In the genomic region with DNA sequence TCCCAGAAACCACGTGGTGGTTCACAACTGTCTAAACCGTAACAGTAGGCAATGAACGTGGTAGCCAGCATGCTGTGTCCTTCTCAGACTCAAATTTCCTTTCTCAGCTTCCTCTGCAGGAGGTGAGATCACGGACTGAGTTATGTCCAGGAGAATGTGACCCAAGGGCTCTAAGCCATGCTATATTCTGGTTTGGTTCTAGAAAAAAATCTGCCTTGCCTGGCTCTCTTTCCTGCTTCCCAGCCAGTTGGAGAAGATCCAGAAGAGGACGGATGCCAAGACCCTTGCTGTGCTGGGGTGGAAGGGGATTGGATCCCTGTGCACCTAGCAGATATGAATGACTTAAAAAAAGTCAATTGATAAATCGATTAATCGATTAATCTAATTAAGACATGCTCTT, we compare ENCODE assay signal across 16 mouse cellular contexts. TPM values are rescaled to one million over a fixed set of nuclear protein-coding genes. Genes with fewer than 3 reads are reported as not detected.
DNase-seq lines count a peak whose midpoint lies in the region; ATAC-seq and TF ChIP-seq lines count a peak whose summit lies in the region.
"Had no signal": no experiment of that assay in that cellular context is flagged by ENCODE, and none has a peak within 500 bp of the region (broad histone marks: within the 10 kb centered on the region; RNA-seq: fewer than 3 reads in every experiment).

No protein-coding gene starts in this region.

- 0 out of 2 replicates have a peak, but pooled peaks have one; percentile 51 for ATAC-seq in lung, embryonic 16.5 days (ENCODE audit: low read depth)
- ATAC-seq: forebrain, embryonic 13.5 days; liver, embryonic 12.5 days had no signal

- no peaks in the 10 kb centered on the region for H3K27me3 ChIP-seq in lung, embryonic 16.5 days (ENCODE audit: control insufficient read depth, insufficient read depth, low read depth, low read length)
- H3K27me3 ChIP-seq in limb, embryonic 10.5 days (ENCODE audit: low read depth, poor library complexity, severe bottlenecking): no peaks in the 10 kb centered on the region
- H3K27me3 ChIP-seq: embryonic facial prominence, embryonic 12.5 days; forebrain, embryonic 13.5 days; hindbrain, embryonic 15.5 days; neural tube, embryonic 13.5 days had no signal

- no peak for TF ChIP-seq POLR2A in lung, adult 2 months (IDR thresholded peaks at IDR 0.05; ENCODE audit: borderline replicate concordance, extremely low read depth, low read depth, low read length)

- peak; percentile 41 to 49 for DNase-seq in heart, adult 18-20 months
- DNase-seq in heart, postnatal 25 days (ENCODE audit: low spot score): no peak
- DNase-seq in lung, adult 2 months: no peak
- peak; percentile 20 for DNase-seq in induced T-regulatory cell, adult 2 months (ENCODE audit: low read depth)
- no peak for DNase-seq in limb, embryonic 10.5 days (ENCODE audit: low spot score)
- no peak for DNase-seq in right cerebral cortex, postnatal 4 days
- no peak for DNase-seq in spleen, adult 18-20 months
- DNase-seq: cerebellum, adult 8-10 months; thymus, adult 18-20 months had no signal

- H3K4me2 ChIP-seq in lung, embryonic 16.5 days (ENCODE audit: low read depth, low read length): no peak overlapping the region
- H3K4me2 ChIP-seq: embryonic facial prominence, embryonic 12.5 days; forebrain, embryonic 13.5 days; hindbrain, embryonic 15.5 days; liver, embryonic 12.5 days; neural tube, embryonic 13.5 days had no signal

- no peak overlapping the region for H3K4me3 ChIP-seq in lung, embryonic 16.5 days (ENCODE audit: low read length)
- H3K4me3 ChIP-seq in lung, adult 2 months (replicated peaks; ENCODE audit: extremely low read depth, low read depth, low read length): no peak overlapping the region
- no peak overlapping the region for H3K4me3 ChIP-seq in limb, embryonic 10.5 days
- H3K4me3 ChIP-seq: embryonic facial prominence, embryonic 12.5 days; forebrain, embryonic 13.5 days; hindbrain, embryonic 15.5 days; liver, embryonic 12.5 days; neural tube, embryonic 13.5 days had no signal

- intact Hi-C loops in heart, postnatal 25 days (cut with DNase I): no loop called here

- 64% methylated on average over 7 of the region's 7 CpGs for WGBS in lung, embryonic 16.5 days
- 52% methylated on average over 7 of the region's 7 CpGs for WGBS in lung, adult 2 months
- WGBS in limb, embryonic 10.5 days: 88% methylated on average over 7 of the region's 7 CpGs

- H3K9ac ChIP-seq in lung, embryonic 16.5 days (ENCODE audit: low read length): no peak overlapping the region
- H3K9ac ChIP-seq: embryonic facial prominence, embryonic 12.5 days; forebrain, embryonic 13.5 days; hindbrain, embryonic 15.5 days; liver, embryonic 12.5 days; neural tube, embryonic 13.5 days had no signal

- H3K27ac ChIP-seq in lung, embryonic 16.5 days (ENCODE audit: low read length): no peak overlapping the region
- H3K27ac ChIP-seq in limb, embryonic 10.5 days: peak overlapping the region; percentile 89
- H3K27ac ChIP-seq: embryonic facial prominence, embryonic 12.5 days; forebrain, embryonic 13.5 days; hindbrain, embryonic 15.5 days; liver, embryonic 12.5 days; neural tube, embryonic 13.5 days had no signal

- H3K4me1 ChIP-seq in lung, embryonic 16.5 days (replicated peaks; ENCODE audit: control insufficient read depth, insufficient read depth, low read length): 0 out of 2 replicates have a peak, but pooled peaks cover 7% of the 10 kb centered on the region
- no peaks in the 10 kb centered on the region; the same call in 1 of the 2 replicates for H3K4me1 ChIP-seq in lung, adult 2 months (ENCODE audit: control insufficient read depth, insufficient read depth, low read length)
- H3K4me1 ChIP-seq in limb, embryonic 10.5 days: peaks cover 68% of the 10 kb centered on the region
- H3K4me1 ChIP-seq: forebrain, embryonic 13.5 days; hindbrain, embryonic 15.5 days; liver, embryonic 12.5 days; neural tube, embryonic 13.5 days had no signal

- no peak for TF ChIP-seq CTCF in lung, adult 2 months (IDR thresholded peaks at IDR 0.05; ENCODE audit: insufficient read depth, low read length)

- no peaks in the 10 kb centered on the region for H3K36me3 ChIP-seq in lung, embryonic 16.5 days (ENCODE audit: control insufficient read depth, insufficient read depth, low read length)
- H3K36me3 ChIP-seq in limb, embryonic 10.5 days: peaks cover 3% of the 10 kb centered on the region; the same call in 1 of the 2 replicates
- H3K36me3 ChIP-seq: embryonic facial prominence, embryonic 12.5 days; hindbrain, embryonic 15.5 days; liver, embryonic 12.5 days; neural tube, embryonic 13.5 days had no signal

- no peaks in the 10 kb centered on the region for H3K9me3 ChIP-seq in lung, embryonic 16.5 days (ENCODE audit: control insufficient read depth, low read length)
- 0 out of 2 replicates have a peak, but pooled peaks cover 3% of the 10 kb centered on the region for H3K9me3 ChIP-seq in limb, embryonic 10.5 days (replicated peaks)
- H3K9me3 ChIP-seq: embryonic facial prominence, embryonic 12.5 days; forebrain, embryonic 13.5 days; hindbrain, embryonic 15.5 days; liver, embryonic 12.5 days; neural tube, embryonic 13.5 days had no signal

RNA-seq across cellular contexts. Expression of a gene that starts 10.4 kb away (rescaled TPM):
- total RNA-seq in heart, adult 18-20 months (2021): under 1 TPM; 0.07 to 0.18 TPM
- under 1 TPM; 0.18 to 0.20 TPM for total RNA-seq in heart, postnatal 25 days (2021)
- polyA plus RNA-seq in lung, embryonic 16.5 days (2015; fragmentation: Nextera tagmentation; extraction: Ambion mirVana): 0.19 and 0.39 TPM in 2 replicates
- polyA plus RNA-seq in lung, adult 2 months (2012; rRNA removed): 2.9 and 4.9 TPM in 2 replicates
- polyA plus RNA-seq in limb, embryonic 10.5 days (2016; fragmentation: Nextera tagmentation; extraction: Ambion mirVana): 0.74 and 1.4 TPM in 2 replicates
- polyA plus RNA-seq: forebrain, embryonic 13.5 days had no signal

RNA-seq across cellular contexts. Expression of a gene that starts 55.4 kb away (rescaled TPM):
- 1 to 10 TPM in 1 of 2 experiments, under 1 TPM in 1; 0.30 to 2.8 TPM for total RNA-seq in heart, adult 18-20 months (2021)
- total RNA-seq in heart, postnatal 25 days (2021): under 1 TPM; 0.29 to 0.64 TPM
- polyA plus RNA-seq in lung, embryonic 16.5 days (2015; fragmentation: Nextera tagmentation; extraction: Ambion mirVana): 0.18 and 0.20 TPM in 2 replicates
- 15.5 and 19.7 TPM in 2 replicates for polyA plus RNA-seq in lung, adult 2 months (2012; rRNA removed)
- polyA plus RNA-seq in limb, embryonic 10.5 days (2016; fragmentation: Nextera tagmentation; extraction: Ambion mirVana): 0.82 and 1.3 TPM in 2 replicates
- total RNA-seq: midbrain, postnatal 0 days had no signal
- polyA plus RNA-seq: forebrain, embryonic 13.5 days; midbrain, postnatal 0 days; neural tube, embryonic 13.5 days had no signal

RNA-seq across cellular contexts. Expression of a gene that starts 58.5 kb away (rescaled TPM):
- 10 to 100 TPM; 82.2 to 94.0 TPM for total RNA-seq in heart, adult 18-20 months (2021)
- 10 to 100 TPM; 87.8 to 99.7 TPM for total RNA-seq in heart, postnatal 25 days (2021)
- polyA plus RNA-seq in lung, embryonic 16.5 days (2015; fragmentation: Nextera tagmentation; extraction: Ambion mirVana): 498 TPM in 2 replicates
- 459 and 481 TPM in 2 replicates for polyA plus RNA-seq in lung, adult 2 months (2012; rRNA removed)
- 899 and 1,008 TPM in 2 replicates for polyA plus RNA-seq in limb, embryonic 10.5 days (2016; fragmentation: Nextera tagmentation; extraction: Ambion mirVana)

Comparison
In these comparisons a context has a peak if more than half of its experiments do, and no peak if none do; other contexts are left out.
1. DNase-seq: peak in heart, adult 18-20 months (2 of 2) and induced T-regulatory cell, adult 2 months (single experiment); none in heart, postnatal 25 days (single experiment), lung, adult 2 months (single experiment), limb, embryonic 10.5 days (single experiment), right cerebral cortex, postnatal 4 days (single experiment) and spleen, adult 18-20 months (0 of 2).